Mouse (Mus musculus) erythroblast, embryonic 14.5 days (primary cell): ENCODE data around the gene Ust.

Source experiments
- GATA1 ChIP-seq: IDR thresholded peaks from 2 replicates; pipeline ENCODE4 v1.6.1; 2012; ENCODE audit warnings: low read length, inconsistent platforms, mixed read lengths
- TAL1 ChIP-seq: IDR thresholded peaks from 3 replicates; pipeline ENCODE4 v1.6.1; 2012; ENCODE audit warnings: low read length, inconsistent platforms, mixed read lengths

DNA sequence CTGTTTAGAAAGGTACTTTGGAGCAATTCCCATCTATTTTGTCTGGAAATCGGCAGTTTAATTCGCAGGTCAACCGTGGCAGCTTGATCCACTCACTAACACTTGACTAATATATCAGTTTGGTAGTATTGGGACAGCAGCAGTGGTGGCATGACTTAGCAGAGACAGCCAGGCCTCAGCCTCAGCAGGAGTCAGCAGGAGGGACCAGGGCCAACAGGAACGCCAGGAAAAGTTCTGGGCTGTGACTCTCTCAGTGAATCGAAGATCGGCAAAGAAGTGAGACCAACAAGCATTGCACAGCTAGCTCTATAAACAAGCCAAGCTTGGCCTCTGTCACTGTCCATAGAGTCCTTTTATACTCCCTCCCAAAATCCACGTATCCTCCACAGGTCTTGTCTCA is 168.0 kb downstream of the Ust start:
- no peak for TF ChIP-seq GATA1
- TF ChIP-seq TAL1 = no peak
